Mouse (Mus musculus) adrenal gland (tissue): ENCODE data around the gene Iqcj.

Source experiments
- intact Hi-C: fragments of 180-260 bp; cut with DNase I; formaldehyde crosslinking; loops from one replicate; pipeline ENCODE4 v1.15.1; 2025

The Iqcj gene

GRCm38 (mm10) chr3:67954459-67955065, 62.5 kb downstream of the Iqcj start:
- intact Hi-C loops = no loop called here

- intact Hi-C loops = no loop called here
Observed at GRCm38 (mm10) chr3:67959672-67960071, 67.7 kb downstream of the Iqcj start.

- intact Hi-C loops = no loop called here
Observed at GRCm38 (mm10) chr3:67960133-67960532, 68.1 kb downstream of the Iqcj start.

GRCm38 (mm10) chr3:67960727-67961126, 68.7 kb downstream of the Iqcj start:
- intact Hi-C loops = no loop called here

- intact Hi-C loops = no loop called here
Observed at GRCm38 (mm10) chr3:67961934-67962639, 70.1 kb downstream of the Iqcj start.

GRCm38 (mm10) chr3:67974340-67974998, 82.4 kb downstream of the Iqcj start:
- intact Hi-C loops = no loop called here

GRCm38 (mm10) chr3:67980006-67980405, 88.0 kb downstream of the Iqcj start:
- intact Hi-C loops = no loop called here

- intact Hi-C loops = no loop called here
Observed at GRCm38 (mm10) chr3:67983329-67983728, 91.3 kb downstream of the Iqcj start.

- intact Hi-C loops = no loop called here
Observed at GRCm38 (mm10) chr3:68002415-68002814, 110.4 kb downstream of the Iqcj start.

- intact Hi-C loops = no loop called here
Observed at GRCm38 (mm10) chr3:68012342-68012741, 120.3 kb downstream of the Iqcj start.

- intact Hi-C loops = no loop called here
Observed at GRCm38 (mm10) chr3:68015786-68016185, 123.8 kb downstream of the Iqcj start.

- intact Hi-C loops = no loop called here
Observed at GRCm38 (mm10) chr3:68019401-68019800, 127.4 kb downstream of the Iqcj start.

- intact Hi-C loops = no loop called here
Observed at GRCm38 (mm10) chr3:68036097-68036496, 144.1 kb downstream of the Iqcj start.

- intact Hi-C loops = no loop called here
Observed at GRCm38 (mm10) chr3:68042951-68043350, 150.9 kb downstream of the Iqcj start.

- intact Hi-C loops = loop anchor here (5.0 kb wide), 2 partner anchors 423 to 533 kb away; no protein-coding TSS in a partner anchor
Observed at GRCm38 (mm10) chr3:68045475-68046416, 153.7 kb downstream of the Iqcj start.

GRCm38 (mm10) chr3:68053538-68053937, 161.5 kb downstream of the Iqcj start:
- intact Hi-C loops = loop anchor here (10.0 kb wide), 1 partner anchor 661 kb away; no protein-coding TSS in a partner anchor

- intact Hi-C loops = loop anchor here (10.0 kb wide), 1 partner anchor 660 kb away; no protein-coding TSS in a partner anchor
Observed at GRCm38 (mm10) chr3:68055071-68055470, 163.1 kb downstream of the Iqcj start.

GRCm38 (mm10) chr3:68056373-68057275, 164.6 kb downstream of the Iqcj start:
- intact Hi-C loops = loop anchor here (2.0 to 10.0 kb wide), 2 partner anchors 486 to 658 kb away; no protein-coding TSS in a partner anchor

- intact Hi-C loops = loop anchor here (10.0 kb wide), 1 partner anchor 656 kb away; no protein-coding TSS in a partner anchor
Observed at GRCm38 (mm10) chr3:68059162-68059800, 167.3 kb downstream of the Iqcj start.
